Mouse (Mus musculus): Measurements from ENCODE around the gene Tmem88.

The Tmem88 gene

GRCm38 (mm10) chr11:69357690-69358089 is 40.3 kb downstream of the Tmem88 start:
- no peak for DNase-seq (ENCODE audit: low read depth)

- DNase-seq (ENCODE audit: low read depth): no peak
Observed at GRCm38 (mm10) chr11:69356544-69356943, 41.5 kb downstream of the Tmem88 start.

Data from fibroblast of lung, adult 2 months (primary cell).